Mouse (Mus musculus) MEL (cell line): ENCODE measurements around the gene Mr1.

Experiments
- CTCF ChIP-seq, 3 experiments: IDR thresholded peaks in 2 of 3; conservative IDR thresholded peaks in 1 of 3; 2 replicates each; pipeline ENCODE4 v1.5.1; 2011 to 2012; ENCODE audit warnings: low read length in 3 of 3, low read depth in 2 of 3, mild to moderate bottlenecking in 2 of 3, improper control_type of control experiment in 1 of 3, inconsistent platforms in 1 of 3, mixed read lengths in 1 of 3, moderate library complexity in 1 of 3; ENCODE audit not compliant: control insufficient read depth in 1 of 3, insufficient read depth in 1 of 3, poor library complexity in 1 of 3, severe bottlenecking in 1 of 3
- GATA1 ChIP-seq: IDR thresholded peaks from 2 replicates; pipeline ENCODE4 v1.6.1; 2011; ENCODE audit warnings: low read depth, low read length, improper control_type of control experiment
- KAT2A ChIP-seq: conservative IDR thresholded peaks from 2 replicates; pipeline ENCODE4 v1.6.1; 2012; ENCODE audit warnings: low read depth, low read length, improper control_type of control experiment, inconsistent platforms
- MAFK ChIP-seq: IDR thresholded peaks from 2 replicates; pipeline ENCODE4 v1.6.1; 2011; ENCODE audit warnings: low read depth, mild to moderate bottlenecking, low read length, improper control_type of control experiment, borderline replicate concordance
- MXI1 ChIP-seq: IDR thresholded peaks from 2 replicates; pipeline ENCODE4 v1.6.1; 2011; ENCODE audit warnings: mild to moderate bottlenecking, low read depth, low read length, improper control_type of control experiment
- USF1 ChIP-seq: IDR thresholded peaks from 2 replicates; pipeline ENCODE4 v1.6.1; 2014; ENCODE audit warnings: low read depth, mild to moderate bottlenecking, inconsistent platforms, low read length, improper control_type of control experiment, moderate library complexity

DNA sequence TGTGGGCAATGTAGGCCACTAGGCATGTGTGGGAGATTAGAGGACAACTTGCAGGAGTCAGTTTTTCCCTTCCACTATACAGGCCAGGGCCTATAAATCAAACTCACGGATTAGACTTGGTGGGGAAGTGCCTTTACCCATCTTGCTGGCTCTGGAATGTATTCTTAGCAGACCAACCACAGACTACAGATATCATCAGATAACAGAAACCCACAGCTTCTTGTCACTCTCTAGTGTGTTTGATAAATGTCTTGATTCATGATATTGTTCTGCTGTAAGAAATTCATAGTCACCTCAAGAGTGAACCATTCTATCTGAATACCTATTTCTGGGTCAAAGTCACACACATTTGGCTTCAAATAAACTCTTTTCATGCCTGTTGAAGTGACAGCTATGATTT is 26.9 kb downstream of the Mr1 start:
- no peak for TF ChIP-seq CTCF (IDR thresholded peaks at IDR 0.05 in 2 of 3, conservative IDR thresholded peaks at IDR 0.05 in 1 of 3; ENCODE audit: control insufficient read depth in 1 of 3, insufficient read depth in 1 of 3, low read depth in 2 of 3, low read length in 3 of 3, poor library complexity in 1 of 3, severe bottlenecking in 1 of 3)
- no peak for TF ChIP-seq USF1
- no peak for TF ChIP-seq MAFK
- TF ChIP-seq KAT2A, result no peak
- peak; percentile 41; the same call in 1 of the 2 replicates for TF ChIP-seq GATA1
- no peak for TF ChIP-seq MXI1
